Mouse (Mus musculus) liver, embryonic 14.5 days (tissue): ENCODE data around the gene Ap1g2. TPM values are rescaled to one million over a fixed set of nuclear protein-coding genes. Genes with fewer than 3 reads are reported as not detected.
A peak's percentile ranks its signal among the peaks of the same experiment; 100 is the strongest.

Source experiments
- ATAC-seq: fragments of 200-750 bp; cut with Nextera tagmentation; 2 replicates; pipeline ENCODE4 v1.8.0; 2017; ENCODE audit warnings: moderate number of reproducible peaks, mild to moderate bottlenecking, moderate library complexity; ENCODE audit not compliant: insufficient read depth
- DNase-seq, 3 experiments: peaks; one replicate each; pipeline ENCODE4 v3.0.0-alpha.2; 2012 to 2013; ENCODE audit warnings: low read depth in 3 of 3, low spot score in 3 of 3
- H3K27ac ChIP-seq: fragments of 300-500 bp; sonication (generic); 2 replicates; pipeline ENCODE4 v1.5.1; 2014; ENCODE audit warnings: moderate library complexity, mild to moderate bottlenecking, control low read depth, inconsistent platforms
- H3K27me3 ChIP-seq: fragments of 300-500 bp; sonication (generic); 2 replicates; pipeline ENCODE4 v1.6.1; 2014; ENCODE audit warnings: mild to moderate bottlenecking, low read length, moderate library complexity; ENCODE audit not compliant: control insufficient read depth, insufficient read depth
- H3K36me3 ChIP-seq: fragments of 300-500 bp; sonication (generic); replicated peaks from 2 replicates; pipeline ENCODE4 v1.6.1; 2014; ENCODE audit warnings: low read depth; ENCODE audit not compliant: control insufficient read depth, insufficient read depth
- H3K4me1 ChIP-seq, 2 experiments: fragments of 200-500 bp in 1 of 2; fragments of 300-500 bp in 1 of 2; sonication (generic) in 1 of 2; replicated peaks; 2 replicates each; pipeline ENCODE4 v1.6.1; 2012 to 2014; ENCODE audit warnings: antibody characterized with exemption in 1 of 2, inconsistent platforms in 1 of 2, low read length in 1 of 2; ENCODE audit not compliant: control insufficient read depth in 2 of 2, insufficient read depth in 2 of 2
- H3K4me2 ChIP-seq: fragments of 300-500 bp; sonication (generic); 2 replicates; pipeline ENCODE4 v1.6.1; 2014; ENCODE audit warnings: low read depth, mild to moderate bottlenecking, control low read depth, moderate library complexity
- H3K4me3 ChIP-seq, 2 experiments: fragments of 200-500 bp in 1 of 2; fragments of 300-500 bp in 1 of 2; sonication (generic) in 1 of 2; 2 replicates each; pipeline ENCODE4 v1.5.1; 2012 to 2014; ENCODE audit warnings: low read depth in 2 of 2, low read length in 2 of 2, mild to moderate bottlenecking in 2 of 2, control low read depth in 1 of 2, inconsistent platforms in 1 of 2, moderate library complexity in 1 of 2; ENCODE audit not compliant: insufficient read depth in 1 of 2
- H3K9ac ChIP-seq: fragments of 300-500 bp; sonication (generic); replicated peaks from 2 replicates; pipeline ENCODE4 v1.6.1; 2014; ENCODE audit warnings: mild to moderate bottlenecking, control low read depth, moderate library complexity
- H3K9me3 ChIP-seq: fragments of 300-500 bp; sonication (generic); 2 replicates; pipeline ENCODE4 v1.6.1; 2016; ENCODE audit warnings: low read length, mixed read lengths; ENCODE audit not compliant: control insufficient read depth
- CTCF ChIP-seq: IDR thresholded peaks from 2 replicates; pipeline ENCODE4 v1.5.1; 2016; ENCODE audit warnings: antibody characterized with exemption, low read depth, control low read depth
- EP300 ChIP-seq: IDR thresholded peaks from 2 replicates; pipeline ENCODE4 v1.6.1; 2016; ENCODE audit warnings: antibody characterized with exemption, low read depth
- WGBS: fragments of 180-500 bp; shearing (Covaris S2); extraction: QIAGEN DNeasy Blood & Tissue Kit; methylation state at CpG from one replicate; pipeline ENCODE4 v1.1.7; 2014; ENCODE audit not compliant: insufficient replicate concordance; 5-methylcytosine and 5-hydroxymethylcytosine counted together
- polyA plus RNA-seq, 2 experiments: library from polyadenylated mRNA; depleted of rRNA in 1 of 2; stranded (reverse) in 1 of 2; unstranded in 1 of 2; fragments of >200 nt; fragmentation: Nextera tagmentation in 1 of 2; extraction: Ambion mirVana in 1 of 2; gene quantifications; 2 replicates each; pipeline versions ENCODE4 v1.2.1 to v1.2.3; 2012 to 2014

The Ap1g2 gene
- polyA plus RNA-seq, 2 experiments = 13.4 to 21.2 TPM

DNA sequence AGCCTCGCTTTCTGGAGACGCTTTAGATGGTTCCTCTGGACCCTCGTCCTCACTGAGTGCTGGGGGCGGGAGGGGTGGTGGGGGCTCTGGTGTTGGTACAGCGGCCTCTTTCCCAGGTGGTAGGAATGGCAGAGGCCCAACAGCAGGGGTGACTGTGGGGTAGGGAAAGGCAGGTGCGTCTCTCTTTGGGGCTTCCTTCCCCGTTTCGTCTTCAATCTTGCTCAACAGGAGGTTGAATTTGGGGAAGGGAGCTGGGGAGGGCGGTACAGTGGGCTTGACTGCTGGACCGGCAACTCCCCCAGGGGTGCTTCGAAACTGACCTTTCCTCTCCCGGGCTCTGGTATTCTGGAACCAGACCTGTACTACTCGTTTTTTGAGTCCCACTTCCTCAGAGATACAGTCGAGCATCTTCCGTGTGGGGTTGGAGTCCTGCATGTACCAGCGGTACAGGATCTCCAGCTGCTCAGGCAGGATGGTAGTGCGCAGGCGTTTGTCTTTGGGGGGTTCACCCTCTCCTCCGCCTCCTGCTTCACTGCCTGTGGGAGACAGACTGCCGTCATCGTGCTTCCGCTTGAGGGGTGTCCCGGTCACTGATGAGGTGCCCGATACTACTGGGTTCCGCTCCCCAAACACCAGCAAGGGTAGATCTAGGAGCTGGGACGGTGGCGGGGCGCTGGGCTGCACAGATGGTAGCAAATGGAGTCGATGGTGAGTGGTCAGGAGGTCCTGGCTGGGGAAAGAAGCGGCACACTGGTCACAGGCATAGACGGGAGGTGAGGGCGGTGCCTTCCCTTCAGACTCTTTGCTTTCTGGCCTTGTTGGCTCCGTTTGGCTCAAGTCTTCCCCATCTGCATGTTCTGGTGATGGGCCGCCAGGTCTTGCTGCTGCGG lies 41.7 kb downstream of the Ap1g2 start:
- ATAC-seq = no peak
- no peak overlapping the region for H3K27ac ChIP-seq
- H3K9me3 ChIP-seq = no peaks in the 10 kb centered on the region
- H3K27me3 ChIP-seq = no peaks in the 10 kb centered on the region
- TF ChIP-seq CTCF (no peak), EP300 (no peak)
- no peaks in the 10 kb centered on the region; the same call in 1 of the 2 replicates for H3K36me3 ChIP-seq
- H3K9ac ChIP-seq = peak overlapping the region; percentile 97
- WGBS = 67% methylated on average over 35 of the region's 35 CpGs
- peak overlapping the region; percentile 65 to 70 for H3K4me3 ChIP-seq
- peak overlapping the region; percentile 89 for H3K4me2 ChIP-seq
- peaks cover 17 to 19% of the 10 kb centered on the region in 2 experiments for H3K4me1 ChIP-seq
- no peak for DNase-seq

GRCm38 (mm10) chr14:55063581-55064381 lies 42.6 kb downstream of the Ap1g2 start:
- peaks cover 27 to 28% of the 10 kb centered on the region in 2 experiments for H3K4me1 ChIP-seq
- no peak for TF ChIP-seq CTCF
- no peak for TF ChIP-seq EP300
- no peaks in the 10 kb centered on the region for H3K9me3 ChIP-seq
- H3K4me2 ChIP-seq = peak overlapping the region; percentile 89
- no peak for ATAC-seq
- H3K27me3 ChIP-seq = no peaks in the 10 kb centered on the region
- peak overlapping the region; percentile 97 for H3K9ac ChIP-seq
- H3K27ac ChIP-seq = peak overlapping the region; percentile 85
- DNase-seq = no peak
- peak overlapping the region; percentile 65 to 70 for H3K4me3 ChIP-seq
- no peaks in the 10 kb centered on the region; the same call in 1 of the 2 replicates for H3K36me3 ChIP-seq
- WGBS = 74% methylated on average over 22 of the region's 22 CpGs

DNA sequence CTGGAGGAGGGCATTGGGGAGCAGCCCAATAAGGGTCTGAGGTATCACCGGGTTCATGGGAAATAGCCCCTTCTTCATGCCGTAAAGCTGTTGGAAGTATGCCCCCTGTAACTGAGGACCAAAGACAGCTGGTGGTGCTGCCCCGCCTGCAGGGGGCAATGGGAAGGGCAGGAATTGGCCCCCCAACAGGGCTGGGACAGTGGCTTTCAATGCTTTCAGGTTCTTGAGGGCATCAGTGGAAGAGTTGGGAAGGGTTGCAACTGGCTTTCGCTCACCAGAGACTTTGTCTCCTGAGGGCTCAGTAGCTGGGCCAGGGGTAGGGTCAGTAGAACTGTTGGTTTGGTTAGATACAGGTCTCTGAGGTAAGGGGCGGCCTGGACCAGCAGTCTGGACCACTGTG lies 43.3 kb downstream of the Ap1g2 start:
- peak overlapping the region; percentile 65 to 70 for H3K4me3 ChIP-seq
- peak overlapping the region; percentile 89 for H3K4me2 ChIP-seq
- no peaks in the 10 kb centered on the region for H3K27me3 ChIP-seq
- H3K36me3 ChIP-seq = no peaks in the 10 kb centered on the region; the same call in 1 of the 2 replicates
- peak overlapping the region; percentile 85 for H3K27ac ChIP-seq
- WGBS = 54% methylated on average over 5 of the region's 5 CpGs
- ATAC-seq = peak; percentile 44
- peaks cover 33 to 35% of the 10 kb centered on the region in 2 experiments for H3K4me1 ChIP-seq
- TF ChIP-seq CTCF = peak; percentile 68
- no peak for TF ChIP-seq EP300
- no peaks in the 10 kb centered on the region for H3K9me3 ChIP-seq
- H3K9ac ChIP-seq = peak overlapping the region; percentile 97
- no peak for DNase-seq

GRCm38 (mm10) chr14:55062626-55063025 lies 43.8 kb downstream of the Ap1g2 start:
- ATAC-seq (peak; percentile 100), DNase-seq (peak; percentile 89 to 91 (median 90))
- 6% methylated on average over 17 of the region's 17 CpGs for WGBS
- H3K9me3 ChIP-seq = no peaks in the 10 kb centered on the region
- H3K4me2 ChIP-seq = peak overlapping the region; percentile 89
- peak overlapping the region; percentile 85 for H3K27ac ChIP-seq
- H3K4me1 ChIP-seq = peaks cover 35 to 38% of the 10 kb centered on the region in 2 experiments
- no peaks in the 10 kb centered on the region for H3K27me3 ChIP-seq
- H3K4me3 ChIP-seq = peak overlapping the region; percentile 65 to 70
- no peaks in the 10 kb centered on the region; the same call in 1 of the 2 replicates for H3K36me3 ChIP-seq
- TF ChIP-seq CTCF (peak; percentile 69), EP300 (peak; percentile 59; the same call in 1 of the 2 replicates)
- peak overlapping the region; percentile 97 for H3K9ac ChIP-seq
